Mouse (Mus musculus) frontal cortex, postnatal 14 days (tissue): ENCODE measurements around the gene Pkd2l1.

Source experiments
- DNase-seq, 2 experiments: peaks; one replicate each; pipeline ENCODE4 v3.0.0; 2022; ENCODE audit warnings: low spot score in 2 of 2

Gene Pkd2l1

GRCm38 (mm10) chr19:44106831-44107660, 85.2 kb downstream of the Pkd2l1 start, which contains the start of gene Chuk:
TSS of gene Chuk (minus strand) at chr19:44107480.
- peak; percentile 85 to 92 for DNase-seq

GRCm38 (mm10) chr19:44104393-44104792, 87.8 kb downstream of the Pkd2l1 start:
- no peak for DNase-seq

- DNase-seq, result no peak
Measured at GRCm38 (mm10) chr19:44103001-44103400, 89.2 kb downstream of the Pkd2l1 start.

- no peak for DNase-seq
Measured at GRCm38 (mm10) chr19:44100840-44101239, 91.4 kb downstream of the Pkd2l1 start.
